Mouse (Mus musculus) small intestine, adult 2 months (tissue): Measurements from ENCODE around the gene Polr2a.
"Not testable (repeated sequence)": the region's sequence is repeated elsewhere in the genome, so short reads cannot be mapped to it uniquely, and the experiment has no call there.

Source experiments
- CTCF ChIP-seq: fragments of 200-500 bp; IDR thresholded peaks from 2 replicates; pipeline ENCODE4 v1.5.1; 2012; ENCODE audit warnings: low read depth, mild to moderate bottlenecking, control low read depth, inconsistent platforms, low read length, moderate library complexity, mixed read lengths; ENCODE audit not compliant: insufficient replicate concordance, insufficient read length; ENCODE audit errors: extremely low read depth
- POLR2A ChIP-seq: fragments of 200-500 bp; IDR thresholded peaks from 2 replicates; pipeline ENCODE4 v1.6.1; 2012; ENCODE audit warnings: low read depth, mild to moderate bottlenecking, control low read depth, inconsistent platforms, low read length, moderate library complexity

- TF ChIP-seq CTCF, POLR2A: not testable (repeated sequence)
Observed at GRCm38 (mm10) chr11:69702886-69703285, 55.6 kb downstream of the Polr2a start.
